Mouse (Mus musculus) embryonic facial prominence, embryonic 10.5 days (tissue): ENCODE data around the gene Shank2. TPM values are rescaled to one million over a fixed set of nuclear protein-coding genes. Genes with fewer than 3 reads are reported as not detected.

Experiments
- DNase-seq: peaks from one replicate; pipeline ENCODE4 v3.0.0-alpha.2; 2017; ENCODE audit warnings: low spot score
- H3K27ac ChIP-seq: fragments of 300-500 bp; sonication (generic); replicated peaks from 2 replicates; pipeline ENCODE4 v1.5.1; 2016; ENCODE audit warnings: mild to moderate bottlenecking
- H3K27me3 ChIP-seq: fragments of 300-500 bp; sonication (generic); replicated peaks from 2 replicates; pipeline ENCODE4 v1.6.1; 2016; ENCODE audit warnings: low read depth, mild to moderate bottlenecking; ENCODE audit not compliant: poor library complexity, severe bottlenecking
- H3K36me3 ChIP-seq: fragments of 300-500 bp; sonication (generic); replicated peaks from 2 replicates; pipeline ENCODE4 v1.6.1; 2016; ENCODE audit warnings: mild to moderate bottlenecking, moderate library complexity
- H3K4me1 ChIP-seq: fragments of 300-500 bp; sonication (generic); 2 replicates; pipeline ENCODE4 v1.6.1; 2016
- H3K4me3 ChIP-seq: fragments of 300-500 bp; sonication (generic); 2 replicates; pipeline ENCODE4 v1.5.1; 2016; ENCODE audit warnings: mild to moderate bottlenecking, moderate library complexity
- H3K9me3 ChIP-seq: fragments of 300-500 bp; sonication (generic); 2 replicates; pipeline ENCODE4 v1.6.1; 2016; ENCODE audit warnings: mild to moderate bottlenecking
- WGBS: fragments of 180-500 bp; shearing (Covaris S2); methylation state at CpG from one replicate; pipeline ENCODE4 v1.1.7; 2016; 5-methylcytosine and 5-hydroxymethylcytosine counted together
- polyA plus RNA-seq: library from polyadenylated mRNA; unstranded; fragments of >200 nt; fragmentation: Nextera tagmentation; extraction: Ambion mirVana; gene quantifications from 2 replicates; pipeline ENCODE4 v1.2.1, GENCODE M21; 2016

Gene Shank2
- polyA plus RNA-seq, 1 experiment from 2014 or later = 0.75 TPM

DNA sequence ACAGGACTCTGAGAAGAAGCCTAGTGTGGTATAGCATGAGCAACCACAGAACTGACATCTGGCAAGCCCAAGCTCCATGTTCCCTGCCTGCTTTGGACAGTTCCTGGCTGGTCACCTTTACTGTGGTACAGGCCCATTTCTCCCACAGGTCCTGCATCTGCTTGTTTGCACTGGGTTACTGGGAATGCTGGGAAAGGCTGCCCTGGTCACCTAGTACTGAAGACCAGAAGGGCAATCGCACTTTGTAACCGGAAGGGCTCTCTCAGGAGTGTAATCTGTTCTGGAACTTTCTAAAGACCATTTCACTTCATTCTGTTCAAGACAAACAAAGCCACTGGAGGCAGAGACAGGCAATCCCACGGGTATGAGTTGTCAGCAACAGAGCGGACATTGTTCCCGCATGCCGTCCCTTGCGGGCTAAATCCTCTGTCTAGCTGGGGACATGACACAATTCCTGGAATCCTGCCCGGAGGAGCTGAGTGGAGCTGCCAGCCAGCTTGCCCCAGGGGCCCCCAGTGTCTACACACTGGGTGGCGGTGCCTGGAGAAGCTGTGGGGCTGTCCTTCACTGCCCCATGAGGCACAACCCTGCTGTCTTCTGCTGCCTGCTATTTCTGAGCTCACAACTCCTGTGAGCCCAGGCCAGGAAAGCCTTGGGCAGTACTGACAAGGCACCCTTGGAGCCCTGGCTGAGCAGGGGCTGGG, 36.4 kb downstream of the Shank2 start:
- Histone ChIP-seq H3K27ac (no peak overlapping the region; the same call in 1 of the 2 replicates), H3K36me3 (no peaks in the 10 kb centered on the region), H3K4me3 (no peak overlapping the region), H3K9me3 (no peaks in the 10 kb centered on the region), H3K27me3 (no peaks in the 10 kb centered on the region), H3K4me1 (peaks cover 16% of the 10 kb centered on the region)
- DNase-seq = peak; percentile 19
- WGBS = 49% methylated on average over 9 of the region's 9 CpGs

DNA sequence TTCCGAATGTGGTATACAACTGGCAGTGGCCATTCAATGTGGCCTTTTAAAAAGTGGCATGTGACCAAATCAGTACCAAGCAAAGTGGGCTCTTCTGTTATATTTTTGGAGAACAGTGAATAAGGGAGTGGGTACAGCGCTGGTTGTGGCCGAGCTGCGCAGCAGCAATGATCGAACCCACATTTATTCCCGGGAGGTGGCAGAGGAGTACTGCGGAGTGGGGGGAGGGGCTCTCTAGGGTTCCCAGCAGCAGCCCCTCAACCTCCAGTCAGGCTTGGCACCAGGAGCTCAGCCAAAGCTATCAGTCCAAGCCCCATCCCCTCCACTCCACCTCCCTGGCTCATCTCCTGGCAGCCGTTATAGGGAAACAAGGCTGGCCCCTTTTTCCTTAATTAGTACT, 37.0 kb downstream of the Shank2 start:
- DNase-seq = no peak
- Histone ChIP-seq H3K27me3 (no peaks in the 10 kb centered on the region), H3K36me3 (no peaks in the 10 kb centered on the region), H3K4me1 (peaks cover 12% of the 10 kb centered on the region; the same call in 1 of the 2 replicates), H3K9me3 (no peaks in the 10 kb centered on the region), H3K27ac (no peak overlapping the region), H3K4me3 (no peak overlapping the region)
- WGBS = 69% methylated on average over 8 of the region's 8 CpGs

DNA sequence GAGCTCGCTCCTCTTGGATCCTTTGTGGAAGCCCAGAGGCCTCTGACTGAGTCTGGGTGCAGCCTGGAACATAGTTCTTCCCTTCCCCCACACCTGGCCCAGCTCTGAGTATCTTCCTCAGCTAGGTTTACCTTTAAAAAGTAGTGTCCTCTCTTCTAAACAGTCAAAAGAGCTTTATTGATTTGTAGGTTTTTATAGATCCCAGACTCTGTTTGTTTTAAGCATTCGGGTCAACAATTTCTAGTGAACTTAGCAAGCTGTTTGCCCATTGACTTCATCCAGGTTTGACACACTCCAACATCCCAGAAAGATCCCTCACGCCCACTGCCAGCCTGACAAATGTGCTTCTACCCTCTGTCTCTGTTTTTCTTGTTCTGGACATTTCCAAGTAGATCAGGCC, 38.6 kb downstream of the Shank2 start:
- DNase-seq = no peak
- Histone ChIP-seq H3K4me3 (no peak overlapping the region), H3K27ac (no peak overlapping the region), H3K9me3 (no peaks in the 10 kb centered on the region), H3K27me3 (no peaks in the 10 kb centered on the region), H3K36me3 (no peaks in the 10 kb centered on the region), H3K4me1 (peaks cover 9% of the 10 kb centered on the region; the same call in 1 of the 2 replicates)
- WGBS = 61% methylated on average over 3 of the region's 3 CpGs

DNA sequence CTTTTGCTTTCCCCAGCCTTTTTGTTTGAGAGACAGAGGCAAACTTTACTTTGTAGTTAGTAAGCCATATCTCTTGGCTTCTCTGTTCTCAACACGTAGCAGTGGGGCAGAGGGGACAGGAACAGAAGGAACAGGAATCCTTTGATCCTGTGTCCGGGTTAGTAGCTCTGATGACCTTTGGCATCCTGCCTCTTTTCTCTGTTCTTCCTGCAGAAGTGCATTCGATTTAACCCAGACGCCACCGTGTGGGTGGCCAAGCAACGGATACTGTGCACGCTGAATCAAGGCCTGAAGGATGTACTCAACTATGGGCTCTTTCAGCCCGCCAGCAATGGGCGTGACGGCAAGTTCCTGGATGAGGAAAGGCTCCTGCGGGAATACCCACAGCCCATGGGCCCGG, 50.3 kb downstream of the Shank2 start:
- WGBS = 8% methylated on average over 12 of the region's 12 CpGs
- DNase-seq = peak; percentile 54
- H3K27ac ChIP-seq = peak overlapping the region; percentile 57; the same call in 1 of the 2 replicates

DNA sequence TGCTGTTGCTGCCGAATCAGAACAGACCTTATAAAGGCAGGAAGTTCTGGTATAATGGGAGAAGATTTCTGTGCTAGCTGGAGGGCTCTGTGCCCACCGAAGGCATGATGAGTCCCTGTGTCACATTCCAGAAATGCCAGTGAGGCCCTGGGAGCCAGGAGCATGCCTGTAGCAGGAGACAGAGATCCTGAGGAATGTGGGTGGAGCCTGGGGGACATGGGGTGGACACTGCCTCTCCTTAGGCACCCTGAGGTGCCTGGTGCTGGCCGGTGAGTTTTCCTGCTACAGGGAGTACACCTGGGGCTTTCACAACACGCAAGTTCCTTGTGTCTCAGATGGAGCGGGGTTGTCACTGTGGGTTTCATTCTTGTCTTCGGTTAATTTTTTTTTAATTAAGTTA, 53.5 kb downstream of the Shank2 start:
- no peak for DNase-seq
- H3K4me3 ChIP-seq = no peak overlapping the region
- no peak overlapping the region for H3K27ac ChIP-seq
- WGBS = 61% methylated on average over 6 of the region's 6 CpGs
- peaks cover 23% of the 10 kb centered on the region for H3K4me1 ChIP-seq
- H3K9me3 ChIP-seq = no peaks in the 10 kb centered on the region
- H3K36me3 ChIP-seq = no peaks in the 10 kb centered on the region
- H3K27me3 ChIP-seq = no peaks in the 10 kb centered on the region

More for the DNA sequence above, 50.3 kb downstream of the Shank2 start:
- H3K4me1 ChIP-seq = peaks cover 25% of the 10 kb centered on the region
- H3K4me3 ChIP-seq = no peak overlapping the region
- no peaks in the 10 kb centered on the region for H3K9me3 ChIP-seq
- no peaks in the 10 kb centered on the region for H3K27me3 ChIP-seq
- H3K36me3 ChIP-seq = no peaks in the 10 kb centered on the region

DNA sequence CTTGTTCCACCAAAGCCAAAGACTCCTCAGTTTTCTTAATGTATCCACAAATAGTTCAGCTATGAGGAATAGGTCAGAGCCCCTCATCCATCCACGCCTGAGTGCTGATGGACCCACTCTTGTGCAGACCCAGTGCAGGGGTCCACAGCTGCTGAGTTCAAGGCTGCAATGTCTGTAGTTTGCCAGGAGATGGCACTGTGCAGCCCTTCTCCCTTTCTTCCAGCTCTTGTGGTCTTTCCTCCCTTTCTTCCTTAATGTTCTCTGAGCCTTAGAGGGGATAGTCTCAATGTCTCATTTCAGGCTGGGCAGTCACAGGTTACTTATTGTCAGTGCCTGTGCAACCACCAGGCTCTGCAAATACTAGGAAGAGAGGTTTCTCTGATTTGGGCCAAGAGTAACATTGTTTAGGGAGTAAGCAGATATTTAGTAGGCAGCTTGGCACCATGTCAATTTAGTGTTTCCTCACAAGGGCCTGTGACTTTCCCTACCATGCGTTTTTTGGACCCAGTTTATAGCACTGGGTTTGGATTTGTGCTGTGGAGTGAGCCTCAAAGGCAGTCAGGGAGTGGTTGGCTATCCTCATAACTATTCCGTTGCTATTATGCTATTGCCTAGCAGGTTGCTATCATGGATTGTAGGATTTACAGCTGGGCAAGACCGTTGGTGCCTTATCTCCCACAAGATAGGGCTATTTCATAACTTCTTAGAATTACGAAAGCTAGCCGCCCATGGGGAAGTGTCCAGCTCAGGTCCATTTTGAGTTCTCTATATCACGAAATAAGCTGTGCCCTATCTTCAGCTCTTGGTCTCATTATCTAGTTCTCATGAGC, 54.2 kb downstream of the Shank2 start:
- H3K4me3 ChIP-seq = no peak overlapping the region
- no peaks in the 10 kb centered on the region for H3K9me3 ChIP-seq
- peak; percentile 51 for DNase-seq
- 76% methylated on average over 7 of the region's 7 CpGs for WGBS
- peaks cover 22% of the 10 kb centered on the region for H3K4me1 ChIP-seq
- no peak overlapping the region for H3K27ac ChIP-seq
- no peaks in the 10 kb centered on the region for H3K36me3 ChIP-seq
- H3K27me3 ChIP-seq = no peaks in the 10 kb centered on the region

DNA sequence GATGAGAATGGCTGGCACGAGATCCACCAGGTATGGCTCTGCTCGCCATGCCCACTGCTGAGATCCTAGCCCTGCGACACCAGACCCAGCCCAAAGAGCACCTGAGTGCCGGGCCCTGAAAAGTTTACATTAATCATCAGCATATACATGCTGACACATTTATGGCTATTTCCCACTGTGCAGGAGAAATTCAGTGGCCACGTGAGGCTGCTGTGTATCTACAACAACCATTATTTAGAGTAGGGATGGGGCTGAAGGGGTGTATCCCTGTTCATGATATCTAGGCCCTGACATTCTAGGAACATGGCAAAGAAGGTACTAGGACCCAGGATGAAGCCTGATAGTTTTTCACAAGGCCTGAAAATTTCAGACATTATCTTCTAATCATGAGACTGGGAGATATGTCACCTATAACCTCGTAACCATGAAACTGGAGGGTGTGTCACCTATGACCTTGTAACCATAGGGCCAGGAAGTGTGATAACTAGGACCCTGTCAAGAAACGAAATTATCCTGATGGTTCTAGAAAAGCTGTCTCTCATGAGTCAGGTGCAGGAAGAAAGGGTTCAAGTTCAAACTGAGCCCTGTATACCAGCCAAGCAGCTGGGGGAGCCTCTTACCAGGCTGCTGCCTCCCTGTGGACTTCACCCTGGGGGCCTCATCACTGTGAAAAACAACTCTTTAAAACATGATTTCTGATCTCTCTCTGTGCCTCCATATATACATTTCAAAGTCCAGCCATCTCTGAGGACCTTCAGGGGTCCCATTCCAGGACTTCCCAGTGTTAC, 68.6 kb downstream of the Shank2 start:
- Histone ChIP-seq H3K9me3 (no peaks in the 10 kb centered on the region), H3K4me3 (no peak overlapping the region), H3K4me1 (peaks cover 18% of the 10 kb centered on the region), H3K27me3 (no peaks in the 10 kb centered on the region), H3K27ac (no peak overlapping the region), H3K36me3 (no peaks in the 10 kb centered on the region)
- no peak for DNase-seq
- 83% methylated on average over 7 of the region's 7 CpGs for WGBS

DNA sequence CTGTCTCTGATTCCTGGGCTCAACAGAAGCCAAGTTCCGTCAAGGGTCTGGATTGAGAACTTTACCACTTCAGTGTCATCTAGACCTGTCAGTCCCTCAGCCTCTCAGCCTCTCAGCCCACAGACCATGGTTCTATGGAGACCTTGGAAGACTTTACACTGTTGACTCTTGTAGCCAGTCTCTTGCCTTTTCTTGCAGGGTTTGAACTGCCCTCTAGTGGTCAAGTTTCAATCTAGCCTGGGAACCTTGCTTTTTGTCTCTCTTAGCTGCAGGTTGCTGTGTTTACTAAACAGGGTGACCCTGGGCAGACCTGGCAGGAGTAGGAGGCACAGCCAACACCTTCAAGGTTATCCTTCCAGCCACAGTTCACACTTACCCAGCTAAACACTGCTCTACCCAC, 70.5 kb downstream of the Shank2 start:
- H3K36me3 ChIP-seq = no peaks in the 10 kb centered on the region
- WGBS = 26% methylated on average over 1 of the region's 1 CpGs
- no peak for DNase-seq

DNA sequence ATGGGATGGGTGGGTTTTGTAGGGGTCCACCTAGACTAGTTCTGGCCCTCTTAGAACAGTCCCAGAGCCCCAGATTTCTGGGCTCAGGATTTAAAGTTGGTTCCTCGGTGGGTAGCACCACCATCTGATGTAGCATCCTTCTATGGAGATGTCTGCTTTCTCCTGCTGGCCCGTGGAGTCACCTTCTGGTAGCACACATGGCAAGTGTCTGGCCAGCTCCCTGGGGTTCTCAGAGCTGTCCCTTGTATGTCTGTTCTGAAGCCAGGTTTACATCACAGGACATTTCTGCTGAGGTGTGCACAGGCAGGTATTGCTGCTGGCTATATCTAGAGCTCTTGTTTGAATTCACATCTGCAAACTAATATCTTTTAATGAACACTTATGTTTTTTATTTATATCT, 71.1 kb downstream of the Shank2 start:
- Histone ChIP-seq H3K27me3 (no peaks in the 10 kb centered on the region), H3K27ac (no peak overlapping the region), H3K4me3 (no peak overlapping the region), H3K9me3 (no peaks in the 10 kb centered on the region), H3K4me1 (no peaks in the 10 kb centered on the region), H3K36me3 (no peaks in the 10 kb centered on the region)
- 88% methylated on average over 2 of the region's 2 CpGs for WGBS
- no peak for DNase-seq

More for the DNA sequence above, 70.5 kb downstream of the Shank2 start:
- Histone ChIP-seq H3K27ac (no peak overlapping the region), H3K9me3 (no peaks in the 10 kb centered on the region), H3K27me3 (no peaks in the 10 kb centered on the region), H3K4me1 (peaks cover 3% of the 10 kb centered on the region), H3K4me3 (no peak overlapping the region)

DNA sequence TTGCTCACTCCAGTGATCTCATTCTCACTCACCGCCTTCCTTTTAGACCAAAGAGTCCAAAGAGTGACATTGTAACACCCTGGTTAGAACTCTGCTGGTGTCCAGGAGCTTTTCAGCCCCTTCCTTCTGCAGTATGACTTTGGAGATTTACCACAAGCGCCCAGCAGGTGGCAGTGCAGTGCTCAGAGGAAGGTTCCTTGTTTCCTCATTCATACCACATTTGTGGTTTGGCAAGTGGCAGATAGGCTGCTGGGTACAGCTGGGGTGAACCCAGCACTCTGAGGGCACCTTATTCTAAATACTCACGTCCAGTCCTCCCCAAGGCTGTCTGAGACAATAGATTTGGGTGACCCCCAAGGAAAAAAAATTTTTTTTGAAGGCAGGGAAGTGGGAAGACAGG, 73.0 kb downstream of the Shank2 start:
- Histone ChIP-seq H3K9me3 (no peaks in the 10 kb centered on the region), H3K27me3 (no peaks in the 10 kb centered on the region), H3K27ac (no peak overlapping the region), H3K4me1 (no peaks in the 10 kb centered on the region), H3K36me3 (no peaks in the 10 kb centered on the region), H3K4me3 (no peak overlapping the region)
- 24% methylated on average over 3 of the region's 3 CpGs for WGBS
- DNase-seq = peak; percentile 71

DNA sequence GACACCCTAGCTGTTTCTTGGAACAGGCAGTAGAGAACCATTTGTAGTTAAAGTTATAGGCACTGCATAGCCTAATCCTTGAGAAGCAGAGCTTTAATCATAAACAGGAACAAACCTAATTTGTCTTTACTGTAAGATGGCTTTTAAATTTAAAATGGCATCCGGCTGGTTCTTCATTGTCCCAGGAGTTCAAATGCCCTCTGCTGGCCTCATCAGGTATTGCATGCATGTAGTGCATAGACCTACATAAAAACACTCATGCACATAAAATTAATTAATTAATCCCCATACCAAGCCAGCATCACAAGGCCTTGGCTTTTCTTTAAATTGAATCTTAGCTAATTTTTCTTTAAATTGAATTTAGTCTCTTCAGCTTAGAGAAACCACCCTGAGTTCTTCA, 76.9 kb downstream of the Shank2 start:
- peak; percentile 51 for DNase-seq
- Histone ChIP-seq H3K27ac (no peak overlapping the region), H3K27me3 (no peaks in the 10 kb centered on the region), H3K36me3 (no peaks in the 10 kb centered on the region), H3K4me3 (no peak overlapping the region), H3K4me1 (no peaks in the 10 kb centered on the region), H3K9me3 (peaks cover 3% of the 10 kb centered on the region; the same call in 1 of the 2 replicates)
- 87% methylated on average over 1 of the region's 1 CpGs for WGBS

DNA sequence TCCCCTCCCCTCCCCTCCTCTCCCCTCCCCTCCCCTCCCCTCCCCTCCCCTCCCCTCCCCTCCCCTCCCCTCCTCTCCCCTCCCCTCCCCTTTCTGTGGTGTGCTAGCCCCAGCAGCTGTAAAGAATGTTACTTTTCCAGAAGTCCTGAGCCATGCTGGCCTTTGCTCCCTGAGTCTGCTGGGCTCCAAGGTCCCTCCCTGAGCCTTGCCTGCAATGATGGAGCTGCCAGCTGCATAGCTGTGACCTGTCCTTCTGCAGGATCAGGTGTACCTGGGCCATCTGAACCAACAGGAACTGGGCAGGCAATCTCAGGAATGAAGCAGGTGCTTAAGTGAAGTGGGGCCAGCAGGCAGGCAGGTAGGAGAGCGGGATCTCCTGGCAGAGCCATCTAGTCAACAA, 78.1 kb downstream of the Shank2 start:
- Histone ChIP-seq H3K27me3 (no peaks in the 10 kb centered on the region), H3K36me3 (no peaks in the 10 kb centered on the region), H3K27ac (no peak overlapping the region), H3K4me3 (no peak overlapping the region), H3K4me1 (no peaks in the 10 kb centered on the region), H3K9me3 (peaks cover 3% of the 10 kb centered on the region; the same call in 1 of the 2 replicates)
- no peak for DNase-seq
- 89% methylated on average over 1 of the region's 1 CpGs for WGBS
